Mouse (Mus musculus): Measurements from ENCODE around the gene Shank2. TPM values are rescaled to one million over a fixed set of nuclear protein-coding genes. Genes with fewer than 3 reads are reported as not detected.

Gene Shank2
- total RNA-seq, 2 experiments from 2014 or later = 113 to 116 TPM

DNA sequence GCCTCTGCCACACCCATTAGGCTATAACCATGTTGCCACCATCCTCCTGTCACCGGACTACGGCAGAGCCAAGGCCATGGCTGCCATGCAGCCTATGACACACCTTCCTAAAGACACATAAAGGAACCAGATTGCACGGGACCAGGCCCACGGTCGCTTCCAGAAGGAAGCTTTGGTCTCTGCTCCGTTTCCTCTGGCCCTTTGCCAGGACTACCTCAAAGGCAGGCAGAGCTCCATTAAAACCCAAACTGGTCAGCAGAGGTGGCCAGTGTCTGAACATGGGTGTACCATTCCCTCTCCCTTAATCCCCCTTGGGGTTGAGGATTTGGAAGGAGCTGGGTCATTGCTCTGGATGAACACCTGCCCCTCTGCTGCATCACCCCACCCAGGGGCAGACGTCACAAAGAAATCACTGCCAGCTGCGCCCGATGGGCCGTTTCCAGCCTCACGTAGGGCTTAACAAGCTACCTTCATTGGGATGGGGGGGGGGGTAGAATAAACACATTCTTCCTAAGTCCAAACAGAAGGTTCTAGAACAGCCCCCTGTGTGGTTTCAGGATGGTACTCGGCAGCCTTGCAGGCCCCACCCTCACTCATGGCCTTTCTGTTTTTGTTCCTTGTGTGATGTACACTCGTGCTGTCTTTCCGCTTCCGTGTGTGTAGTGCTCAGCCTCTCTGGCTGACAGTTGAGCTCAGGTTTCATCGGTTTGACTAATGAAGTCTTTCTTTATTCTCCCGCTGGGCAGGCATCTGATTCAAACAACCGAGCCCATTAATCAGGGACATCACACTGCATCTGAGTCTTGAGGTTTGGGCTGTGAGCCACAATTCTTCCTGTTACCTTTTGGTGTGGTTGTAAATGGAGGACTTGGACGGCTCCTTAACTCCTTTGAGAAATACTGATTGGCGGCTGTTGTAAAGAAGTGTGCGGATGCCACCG lies 410.5 kb downstream of the Shank2 start:
- DNase-seq (ENCODE audit: low spot score in 2 of 2) = no peak

DNA sequence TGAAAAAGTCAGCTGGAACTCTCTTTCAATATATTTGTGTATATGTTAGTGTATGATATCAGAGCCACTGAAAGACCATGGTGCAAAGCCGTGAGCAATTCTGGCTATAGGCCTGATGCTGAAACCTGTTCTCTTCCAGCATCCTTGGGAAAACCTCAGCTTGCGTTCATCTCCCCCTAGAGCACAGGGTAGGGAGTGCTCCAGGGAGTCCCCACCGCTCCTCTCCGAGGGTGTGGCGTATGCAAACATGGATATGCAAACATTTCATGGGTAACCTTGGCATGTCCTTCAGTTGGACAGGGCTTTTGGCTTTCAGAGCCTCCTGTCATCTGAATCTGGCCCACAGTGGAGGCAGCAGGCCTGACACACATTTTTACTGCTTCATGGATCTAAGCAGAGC lies 412.9 kb downstream of the Shank2 start:
- no peak for DNase-seq (ENCODE audit: low spot score in 2 of 2)

- DNase-seq (ENCODE audit: low spot score in 2 of 2) = no peak
These were observed 414.1 kb downstream of the Shank2 start for GRCm38 (mm10) chr7:144415795-144416194.

DNA sequence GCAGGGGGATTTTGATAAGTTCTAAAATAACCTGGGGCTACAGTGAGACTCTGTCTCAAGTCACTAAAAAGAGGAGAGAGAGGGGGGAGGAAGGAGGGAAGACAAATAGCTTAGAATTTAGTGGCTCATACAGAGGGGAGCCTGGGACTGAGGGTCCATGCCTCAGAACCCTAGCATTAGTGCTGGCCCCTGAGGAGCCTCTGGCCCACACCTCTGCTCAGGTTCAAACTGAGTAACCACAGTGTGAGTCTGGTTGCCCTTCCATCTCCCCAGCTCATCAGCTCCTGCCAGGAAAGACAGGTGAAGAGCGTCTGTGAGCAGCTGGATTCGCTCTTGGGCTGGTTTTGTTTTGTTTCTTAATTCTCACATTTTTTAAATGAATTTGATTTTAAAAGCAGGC lies 415.5 kb downstream of the Shank2 start:
- no peak for DNase-seq (ENCODE audit: low spot score in 2 of 2)

GRCm38 (mm10) chr7:144417644-144418343 lies 416.1 kb downstream of the Shank2 start:
- peak; percentile 56 to 66 for DNase-seq (ENCODE audit: low spot score in 2 of 2)

DNA sequence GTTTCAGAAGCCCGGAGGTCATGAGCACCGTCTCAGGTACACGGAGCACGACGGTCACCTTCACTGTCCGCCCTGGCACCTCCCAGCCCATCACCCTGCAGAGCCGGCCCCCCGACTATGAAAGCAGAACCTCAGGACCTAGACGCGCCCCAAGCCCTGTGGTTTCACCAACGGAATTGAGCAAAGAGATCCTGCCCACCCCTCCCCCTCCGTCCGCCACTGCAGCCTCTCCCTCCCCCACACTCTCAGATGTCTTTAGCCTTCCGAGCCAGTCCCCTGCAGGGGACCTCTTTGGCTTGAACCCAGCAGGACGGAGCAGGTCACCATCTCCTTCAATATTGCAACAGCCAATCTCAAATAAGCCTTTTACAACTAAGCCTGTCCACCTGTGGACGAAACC lies 418.8 kb downstream of the Shank2 start:
- no peak for DNase-seq (ENCODE audit: low spot score in 2 of 2)

DNA sequence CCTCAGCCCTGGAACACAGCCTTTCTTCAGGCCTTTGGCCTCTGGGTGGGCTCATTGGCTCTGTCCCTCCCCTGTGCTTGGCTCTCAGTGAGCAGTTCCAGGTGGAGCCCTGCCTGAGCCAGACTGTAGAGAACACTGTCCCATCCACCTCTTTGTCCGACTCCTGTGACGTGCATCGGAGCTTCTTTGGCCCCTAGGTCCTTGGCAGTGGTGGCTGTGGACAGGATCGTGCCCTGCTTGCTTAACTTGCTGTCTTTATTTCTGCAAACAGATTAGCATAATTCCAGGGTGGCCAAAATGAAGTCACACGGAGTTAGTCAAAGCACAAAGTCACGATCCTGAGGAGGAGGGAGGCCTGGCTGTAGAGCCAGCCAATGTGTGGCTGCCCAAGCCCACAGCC lies 419.8 kb downstream of the Shank2 start:
- no peak for DNase-seq (ENCODE audit: low spot score in 2 of 2)

DNA sequence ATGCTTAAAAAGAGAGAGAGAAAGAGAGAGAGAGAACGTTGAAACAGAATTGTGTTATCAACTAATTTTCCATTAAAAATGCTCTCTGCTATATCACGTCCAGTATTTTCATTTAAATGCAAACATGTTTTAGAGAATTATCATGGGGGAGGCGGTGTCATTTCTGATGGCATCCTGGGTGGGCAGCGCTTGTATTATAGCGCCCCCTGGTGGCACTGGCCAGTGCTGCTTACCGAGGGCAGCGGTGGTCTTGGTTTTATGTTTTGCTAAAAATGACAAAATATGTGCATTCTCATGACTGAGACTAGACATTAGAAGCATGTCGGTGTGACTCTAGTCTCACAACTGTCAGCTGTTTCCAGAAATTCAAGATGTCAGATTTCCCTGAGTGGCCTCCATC lies 424.2 kb downstream of the Shank2 start:
- peak; percentile 76 to 85 for DNase-seq (ENCODE audit: low spot score in 2 of 2)

- no peak for DNase-seq (ENCODE audit: low spot score in 2 of 2)
These were observed 424.9 kb downstream of the Shank2 start for GRCm38 (mm10) chr7:144426594-144426993.

GRCm38 (mm10) chr7:144427460-144427859 lies 425.7 kb downstream of the Shank2 start:
- DNase-seq (ENCODE audit: low spot score in 2 of 2) = no peak

GRCm38 (mm10) chr7:144432920-144433319 lies 431.2 kb downstream of the Shank2 start:
- no peak for DNase-seq (ENCODE audit: low spot score in 2 of 2)

DNA sequence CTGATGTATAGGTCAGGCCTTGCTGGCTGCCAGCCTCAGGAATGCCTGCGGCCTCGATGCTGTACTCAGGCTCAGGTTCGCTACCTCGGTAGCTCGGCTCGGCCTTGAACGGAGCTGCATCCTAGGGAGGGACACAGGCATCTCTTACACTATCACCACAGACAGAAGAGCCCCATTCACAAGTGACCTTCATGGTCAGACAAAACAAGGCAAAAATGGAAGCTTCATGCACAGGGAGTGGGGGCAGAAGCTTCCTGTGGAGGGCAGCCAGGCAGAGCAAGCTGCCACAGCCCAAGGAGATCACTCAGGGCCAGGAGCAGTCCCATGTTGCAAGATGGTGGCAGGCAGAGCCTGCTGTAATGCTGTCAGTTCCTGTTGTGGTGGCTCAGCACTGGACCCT lies 437.1 kb downstream of the Shank2 start:
- no peak for DNase-seq (ENCODE audit: low spot score in 2 of 2)

DNA sequence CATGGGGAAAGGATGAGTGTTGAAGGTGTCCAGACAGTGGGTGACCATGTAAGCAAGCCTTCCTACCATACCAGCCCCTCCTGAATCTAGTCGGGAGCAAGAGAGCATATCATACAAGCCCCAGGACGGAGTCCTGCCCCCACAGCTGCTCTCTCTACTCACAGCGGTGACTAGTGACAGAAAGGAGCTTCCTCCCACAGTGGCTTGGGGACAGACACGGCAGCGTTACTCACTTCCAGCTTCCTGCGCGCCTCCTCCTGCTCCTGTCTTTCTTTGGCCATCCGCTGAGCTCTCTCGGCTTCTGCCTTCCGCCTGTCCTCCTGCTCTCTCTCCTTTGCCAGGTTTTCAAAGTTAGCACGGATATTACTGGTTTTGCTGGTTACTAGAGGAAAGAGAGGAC lies 439.7 kb downstream of the Shank2 start:
- DNase-seq (ENCODE audit: low spot score in 2 of 2) = no peak

- DNase-seq (ENCODE audit: low spot score in 2 of 2) = no peak
These were observed 440.2 kb downstream of the Shank2 start for GRCm38 (mm10) chr7:144441976-144442375.

DNA sequence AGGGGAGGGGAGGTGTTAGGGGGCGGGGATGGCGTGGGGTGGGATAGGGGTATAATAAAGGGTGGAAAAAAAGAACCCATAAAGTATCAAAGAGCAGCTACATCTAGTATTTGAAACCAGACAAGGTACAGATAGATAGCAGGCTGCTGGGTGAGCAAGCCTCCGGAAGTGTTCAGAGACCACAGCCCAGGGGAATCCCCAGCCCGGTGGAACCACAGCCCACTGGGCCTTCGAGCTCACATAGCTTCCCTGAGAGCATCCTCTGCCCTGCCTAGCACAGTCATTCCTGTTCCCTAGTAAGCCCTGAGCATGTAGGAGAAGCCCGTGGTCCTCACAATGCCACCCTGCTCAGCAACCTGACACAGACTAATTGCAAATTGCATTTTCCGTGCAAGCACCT lies 443.1 kb downstream of the Shank2 start:
- DNase-seq (ENCODE audit: low spot score in 2 of 2) = no peak

DNA sequence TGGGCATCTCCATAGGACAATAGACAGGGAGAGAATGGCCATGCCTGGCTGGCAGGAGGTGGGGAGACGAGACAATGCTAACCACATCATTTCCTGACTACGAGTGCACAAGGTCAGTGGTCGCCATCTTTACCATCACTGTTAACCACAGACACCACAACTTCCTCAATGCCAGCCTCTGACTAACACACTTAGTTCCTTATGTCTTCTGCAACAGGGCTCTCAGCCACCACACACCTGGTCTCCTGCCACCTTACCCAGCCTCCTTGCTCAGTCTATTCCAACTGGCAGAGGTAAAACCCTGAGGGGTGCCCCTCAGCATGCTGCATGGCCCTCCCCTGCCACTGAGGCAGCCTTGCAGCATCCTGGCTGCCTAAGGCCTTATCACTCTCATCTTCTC lies 445.4 kb downstream of the Shank2 start:
- no peak for DNase-seq (ENCODE audit: low spot score in 2 of 2)

- no peak for DNase-seq (ENCODE audit: low spot score in 2 of 2)
These were observed 446.5 kb downstream of the Shank2 start for GRCm38 (mm10) chr7:144448186-144448585.

GRCm38 (mm10) chr7:144449637-144450570 lies 448.2 kb downstream of the Shank2 start:
- peak; percentile 91 to 93 for DNase-seq (ENCODE audit: low spot score in 2 of 2)

- DNase-seq (ENCODE audit: low spot score in 2 of 2) = no peak
These were observed 448.9 kb downstream of the Shank2 start for GRCm38 (mm10) chr7:144450661-144451060.

GRCm38 (mm10) chr7:144458881-144459280 lies 457.2 kb downstream of the Shank2 start:
- DNase-seq (ENCODE audit: low spot score in 2 of 2) = no peak

DNA sequence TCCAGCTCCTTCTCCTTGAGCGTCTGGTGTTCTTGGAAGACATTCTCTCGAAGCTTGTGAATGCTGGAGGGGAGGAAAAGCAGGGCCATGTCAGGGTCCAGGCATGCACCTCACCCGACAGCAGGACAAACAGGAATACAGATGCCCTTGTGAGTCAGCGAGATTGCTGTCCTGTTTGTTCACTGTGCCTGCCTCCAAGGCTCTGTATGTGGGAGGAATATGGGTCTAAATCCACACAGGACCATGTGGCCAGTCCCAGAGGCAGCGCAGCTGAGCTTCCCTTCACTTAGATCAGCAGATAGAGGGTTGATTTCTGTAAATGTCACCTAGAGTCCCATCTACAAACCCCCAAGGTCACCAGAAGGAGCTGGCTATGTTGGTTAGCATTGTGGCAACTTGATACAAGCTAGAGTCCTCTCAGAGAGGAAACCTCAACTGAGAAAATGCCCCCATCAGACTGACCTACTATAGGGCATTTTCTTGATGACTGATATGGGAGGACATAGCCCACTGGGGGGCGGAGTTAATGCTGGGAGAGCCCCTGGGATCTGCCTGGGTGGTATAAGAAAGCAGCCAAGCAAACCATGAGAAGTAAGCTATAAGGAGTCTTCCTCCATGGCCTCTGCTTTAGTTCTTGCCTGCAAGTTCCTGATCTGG lies 459.6 kb downstream of the Shank2 start:
- no peak for DNase-seq (ENCODE audit: low spot score in 2 of 2)
